In genomic region chr5:83592587-83593288, GRCm38 (mm10) we compare ENCODE assay signal across 14 mouse cellular contexts.
"Had no signal": no experiment of that assay in that cellular context is flagged by ENCODE, and none has a peak within 500 bp of the region (broad histone marks: within the 10 kb centered on the region; RNA-seq: fewer than 3 reads in every experiment).

No protein-coding gene starts in this region.

- H3K27ac ChIP-seq: left cerebral cortex, adult 2 months; liver, embryonic 13.5 days; stomach, postnatal 0 days had no signal

- H3K4me3 ChIP-seq: left cerebral cortex, adult 2 months; liver, embryonic 13.5 days had no signal

- H3K27me3 ChIP-seq: liver, embryonic 13.5 days had no signal

- H3K36me3 ChIP-seq: liver, embryonic 13.5 days had no signal

- H3K9ac ChIP-seq: liver, embryonic 13.5 days had no signal

- DNase-seq: kidney, postnatal 10 days; kidney, postnatal 36 days; layer of hippocampus, postnatal 36 days; liver, embryonic 13.5 days; lung, adult 2 months; lung, postnatal 14 days; lung, postnatal 4 days; midbrain, embryonic 14.5 days; thymus, adult 2 months; thymus, postnatal 14 days; thymus, postnatal 4 days had no signal

- H3K4me1 ChIP-seq: liver, embryonic 13.5 days had no signal

- H3K4me2 ChIP-seq: liver, embryonic 13.5 days; midbrain, embryonic 11.5 days had no signal
